Mouse (Mus musculus) lung, embryonic 14.5 days (tissue): ENCODE results near the gene Aoah. TPM values are rescaled to one million over a fixed set of nuclear protein-coding genes. Genes with fewer than 3 reads are reported as not detected.
A peak's percentile ranks its signal among the peaks of the same experiment; 100 is the strongest.

Experiments
- ATAC-seq: fragments of 200-750 bp; cut with Nextera tagmentation; 2 replicates; pipeline ENCODE4 v1.8.0; 2017; ENCODE audit warnings: mild to moderate bottlenecking, moderate TSS enrichment, moderate library complexity; ENCODE audit not compliant: insufficient read depth
- DNase-seq: peaks from one replicate; pipeline ENCODE4 v3.0.0-alpha.2; 2015
- H3K27ac ChIP-seq: fragments of 300-500 bp; sonication (generic); 2 replicates; pipeline ENCODE4 v1.5.1; 2014; ENCODE audit warnings: low read depth, mild to moderate bottlenecking, moderate library complexity
- H3K27me3 ChIP-seq: fragments of 300-500 bp; sonication (generic); 2 replicates; pipeline ENCODE4 v1.6.1; 2014; ENCODE audit warnings: low read length, control low read depth; ENCODE audit not compliant: insufficient read depth
- H3K36me3 ChIP-seq: fragments of 300-500 bp; sonication (generic); 2 replicates; pipeline ENCODE4 v1.6.1; 2014; ENCODE audit warnings: control low read depth; ENCODE audit not compliant: insufficient read depth
- H3K4me1 ChIP-seq: fragments of 300-500 bp; sonication (generic); 2 replicates; pipeline ENCODE4 v1.6.1; 2014; ENCODE audit warnings: antibody characterized with exemption, control low read depth; ENCODE audit not compliant: insufficient read depth
- H3K4me2 ChIP-seq: fragments of 300-500 bp; sonication (generic); 2 replicates; pipeline ENCODE4 v1.6.1; 2014; ENCODE audit warnings: mild to moderate bottlenecking
- H3K4me3 ChIP-seq: fragments of 300-500 bp; sonication (generic); 2 replicates; pipeline ENCODE4 v1.5.1; 2014; ENCODE audit warnings: low read depth, low read length
- H3K9ac ChIP-seq: fragments of 300-500 bp; sonication (generic); 2 replicates; pipeline ENCODE4 v1.6.1; 2014
- H3K9me3 ChIP-seq: fragments of 300-500 bp; sonication (generic); 2 replicates; pipeline ENCODE4 v1.6.1; 2016; ENCODE audit warnings: low read depth, low read length, control low read depth
- CTCF ChIP-seq: IDR thresholded peaks from 2 replicates; pipeline ENCODE4 v1.5.1; 2016; ENCODE audit warnings: antibody characterized with exemption, low read depth
- WGBS: fragments of 180-500 bp; shearing (Covaris S2); extraction: QIAGEN DNeasy Blood & Tissue Kit; methylation state at CpG from one replicate; pipeline ENCODE4 v1.1.7; 2014; 5-methylcytosine and 5-hydroxymethylcytosine counted together
- polyA plus RNA-seq: library from polyadenylated mRNA; unstranded; fragments of >200 nt; fragmentation: Nextera tagmentation; extraction: Ambion mirVana; gene quantifications from 2 replicates; pipeline ENCODE4 v1.2.1, GENCODE M21; 2014

The Aoah gene
- polyA plus RNA-seq, 1 experiment from 2014 or later = 0.75 TPM

DNA sequence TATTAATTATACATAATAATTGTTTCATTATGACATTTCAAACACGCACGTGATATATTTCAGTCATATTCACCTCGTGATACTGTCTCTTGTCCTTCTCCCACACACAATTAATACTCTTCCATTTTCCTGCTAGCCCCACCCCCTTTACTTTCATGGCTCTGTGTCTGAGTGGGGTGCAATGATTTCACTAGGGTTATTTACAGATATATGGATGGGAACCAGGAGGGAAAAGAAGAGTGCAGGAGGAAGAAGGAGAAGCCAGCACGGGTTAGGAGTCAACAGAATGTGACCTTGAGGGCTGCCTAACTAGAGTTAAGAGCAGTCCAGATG, 212.4 kb downstream of the Aoah start:
- H3K27ac ChIP-seq = no peak overlapping the region
- 66% methylated on average over 4 of the region's 4 CpGs for WGBS
- DNase-seq (no peak), ATAC-seq (no peak)
- no peak overlapping the region for H3K9ac ChIP-seq
- H3K27me3 ChIP-seq = no peaks in the 10 kb centered on the region
- H3K9me3 ChIP-seq = no peaks in the 10 kb centered on the region
- no peaks in the 10 kb centered on the region for H3K36me3 ChIP-seq
- H3K4me3 ChIP-seq = no peak overlapping the region
- H3K4me1 ChIP-seq = no peaks in the 10 kb centered on the region
- no peak overlapping the region for H3K4me2 ChIP-seq
- no peak for TF ChIP-seq CTCF

DNA sequence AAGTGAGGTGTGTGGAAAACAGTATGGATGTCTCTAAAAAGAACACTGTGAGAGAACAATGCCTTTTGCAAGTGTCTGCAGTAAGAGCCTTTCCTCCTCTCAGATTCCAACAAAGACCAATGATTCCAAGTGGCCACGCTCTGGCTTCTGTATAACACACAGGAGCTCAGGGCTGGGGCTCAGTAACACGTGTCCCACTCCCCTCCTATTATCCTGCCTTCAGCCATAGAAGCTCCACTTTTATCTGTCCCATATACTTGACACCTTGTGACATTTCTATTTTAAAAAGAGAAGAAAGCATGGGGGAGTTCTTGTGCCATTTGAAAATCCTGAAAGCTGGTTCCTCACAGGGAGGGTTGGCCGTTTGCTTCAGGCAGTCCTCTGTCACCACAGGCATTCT, 219.7 kb downstream of the Aoah start:
- Histone ChIP-seq H3K4me2 (no peak overlapping the region), H3K27ac (no peak overlapping the region), H3K36me3 (no peaks in the 10 kb centered on the region), H3K4me1 (no peaks in the 10 kb centered on the region), H3K27me3 (no peaks in the 10 kb centered on the region), H3K9ac (no peak overlapping the region), H3K4me3 (no peak overlapping the region), H3K9me3 (no peaks in the 10 kb centered on the region)
- WGBS = 59% methylated on average over 3 of the region's 3 CpGs
- no peak for TF ChIP-seq CTCF
- DNase-seq (no peak), ATAC-seq (no peak)

DNA sequence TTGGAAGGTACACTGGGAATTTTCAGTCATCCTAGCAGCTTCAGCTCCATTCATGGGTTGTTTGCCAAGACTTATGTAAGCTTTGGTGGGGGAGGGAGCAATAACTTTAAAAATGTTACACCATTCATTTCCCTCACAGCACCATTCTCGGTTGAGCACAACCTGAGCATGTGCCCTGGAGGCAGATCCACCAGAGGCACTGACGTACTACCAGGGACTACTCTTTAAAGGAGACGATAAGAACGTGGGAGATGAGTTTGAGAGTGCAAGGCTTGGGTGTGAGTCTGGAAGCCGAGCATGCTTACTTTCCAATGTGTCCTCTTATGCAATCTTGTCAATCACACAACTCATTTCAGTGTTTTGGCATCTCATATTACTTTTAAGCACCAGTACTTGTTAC, 230.9 kb downstream of the Aoah start:
- DNase-seq (no peak), ATAC-seq (no peak)
- Histone ChIP-seq H3K9me3 (no peaks in the 10 kb centered on the region), H3K4me3 (no peak overlapping the region), H3K4me1 (no peaks in the 10 kb centered on the region), H3K27me3 (no peaks in the 10 kb centered on the region), H3K36me3 (no peaks in the 10 kb centered on the region), H3K27ac (no peak overlapping the region), H3K9ac (no peak overlapping the region), H3K4me2 (no peak overlapping the region)
- WGBS = 72% methylated on average over 5 of the region's 5 CpGs
- TF ChIP-seq CTCF = no peak

DNA sequence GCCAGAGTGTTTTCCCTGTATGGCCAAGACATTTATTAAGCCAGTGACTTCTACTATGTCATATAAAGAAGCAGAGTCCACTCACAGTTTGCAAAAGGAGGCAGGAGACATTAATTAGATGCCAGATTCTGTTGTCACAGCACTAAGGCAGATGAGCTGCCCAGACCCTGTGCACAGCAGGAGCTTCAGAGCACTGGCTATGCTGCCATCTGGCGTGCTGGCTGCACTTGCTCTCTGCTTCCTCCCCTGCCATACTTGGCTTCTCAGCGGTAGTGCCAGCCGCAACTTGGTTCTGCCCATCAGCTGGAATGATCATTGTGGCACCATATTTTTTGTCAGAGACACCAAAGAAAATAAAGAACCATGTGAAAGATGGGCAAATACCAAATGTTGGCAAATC, 239.3 kb downstream of the Aoah start:
- H3K4me2 ChIP-seq = no peak overlapping the region
- no peaks in the 10 kb centered on the region for H3K36me3 ChIP-seq
- H3K9me3 ChIP-seq = no peaks in the 10 kb centered on the region
- no peak overlapping the region for H3K27ac ChIP-seq
- TF ChIP-seq CTCF = peak; percentile 21; the same call in 1 of the 2 replicates
- no peak overlapping the region for H3K9ac ChIP-seq
- H3K4me1 ChIP-seq = no peaks in the 10 kb centered on the region
- no peak overlapping the region for H3K4me3 ChIP-seq
- ATAC-seq (no peak), DNase-seq (no peak)
- H3K27me3 ChIP-seq = no peaks in the 10 kb centered on the region
- 56% methylated on average over 3 of the region's 3 CpGs for WGBS

DNA sequence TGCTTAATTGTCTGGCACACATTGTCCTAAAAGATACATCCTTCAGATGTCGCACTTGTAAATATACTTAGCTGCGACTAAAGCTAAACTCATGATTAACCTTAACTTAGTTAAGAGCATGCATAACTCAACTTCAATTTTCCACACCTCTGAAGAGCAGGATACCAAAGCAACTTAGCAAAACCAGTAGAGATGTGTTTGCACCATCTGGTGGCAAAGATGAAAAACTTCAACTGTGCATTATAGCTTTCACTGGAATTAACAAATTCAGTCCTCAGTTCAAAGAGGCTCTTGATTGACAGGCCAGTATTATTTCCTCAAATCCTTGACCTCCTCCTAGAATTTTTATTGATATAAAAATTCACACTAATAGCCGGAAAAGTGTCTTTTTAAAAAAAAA, 241.1 kb downstream of the Aoah start:
- H3K4me3 ChIP-seq = no peak overlapping the region
- H3K4me2 ChIP-seq = no peak overlapping the region
- H3K4me1 ChIP-seq = no peaks in the 10 kb centered on the region
- 72% methylated on average over 3 of the region's 3 CpGs for WGBS
- no peaks in the 10 kb centered on the region for H3K36me3 ChIP-seq
- H3K27ac ChIP-seq = no peak overlapping the region
- H3K9me3 ChIP-seq = no peaks in the 10 kb centered on the region
- peak; percentile 59 for TF ChIP-seq CTCF
- ATAC-seq = no peak
- DNase-seq = peak; percentile 39
- H3K9ac ChIP-seq = no peak overlapping the region
- H3K27me3 ChIP-seq = no peaks in the 10 kb centered on the region

DNA sequence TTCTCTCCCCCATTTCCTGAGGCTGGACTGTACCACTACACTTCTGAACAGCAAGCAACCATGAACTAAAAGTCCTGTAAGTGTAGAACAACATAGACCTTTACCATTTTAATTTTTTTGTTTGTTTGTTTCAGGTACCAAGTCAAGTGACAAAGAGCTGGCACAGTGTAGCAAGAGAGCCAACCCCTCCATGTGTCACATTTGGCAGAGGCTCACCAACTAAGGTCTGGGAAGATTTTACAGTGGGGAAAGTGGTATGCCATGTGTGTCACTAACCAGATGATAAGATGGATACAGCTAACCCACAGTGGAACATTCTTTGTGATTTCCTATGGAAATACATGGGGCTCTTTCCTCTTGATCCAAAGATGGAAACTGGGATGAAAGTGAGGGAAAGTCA, 242.1 kb downstream of the Aoah start:
- no peak overlapping the region for H3K9ac ChIP-seq
- no peaks in the 10 kb centered on the region for H3K27me3 ChIP-seq
- no peak for ATAC-seq
- H3K27ac ChIP-seq = no peak overlapping the region
- no peak overlapping the region for H3K4me2 ChIP-seq
- DNase-seq = no peak
- no peak overlapping the region for H3K4me3 ChIP-seq
- no peak for TF ChIP-seq CTCF
- no peaks in the 10 kb centered on the region for H3K4me1 ChIP-seq
- no peaks in the 10 kb centered on the region for H3K36me3 ChIP-seq
- no peaks in the 10 kb centered on the region for H3K9me3 ChIP-seq

DNA sequence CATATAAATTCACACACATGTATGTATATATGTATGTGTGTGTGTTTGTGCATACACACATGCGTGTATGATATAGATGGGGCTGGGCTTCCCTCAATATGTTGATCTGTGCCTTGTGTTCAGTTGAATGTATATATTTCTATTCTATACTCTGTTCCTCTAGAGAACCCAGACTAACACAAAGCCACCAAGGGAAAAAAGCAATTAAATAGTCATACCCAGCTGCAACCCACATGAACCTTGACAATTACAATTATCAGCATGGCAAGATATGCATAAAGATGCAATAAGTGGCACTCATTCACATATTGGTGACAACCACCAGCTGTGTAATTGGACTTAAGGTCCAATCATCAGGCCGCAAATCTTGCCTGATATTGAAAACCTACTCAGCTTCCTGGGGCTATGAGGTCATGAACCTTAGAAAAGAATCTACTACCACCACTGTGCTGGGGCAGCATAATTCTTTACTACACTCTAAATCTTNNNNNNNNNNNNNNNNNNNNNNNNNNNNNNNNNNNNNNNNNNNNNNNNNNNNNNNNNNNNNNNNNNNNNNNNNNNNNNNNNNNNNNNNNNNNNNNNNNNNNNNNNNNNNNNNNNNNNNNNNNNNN, 246.8 kb downstream of the Aoah start:
- no peaks in the 10 kb centered on the region for H3K36me3 ChIP-seq
- H3K27me3 ChIP-seq = no peaks in the 10 kb centered on the region
- ATAC-seq (no peak), DNase-seq (no peak)
- H3K9ac ChIP-seq = no peak overlapping the region
- no peak overlapping the region for H3K27ac ChIP-seq
- 89% methylated on average over 2 of the region's 2 CpGs for WGBS
- no peaks in the 10 kb centered on the region for H3K9me3 ChIP-seq
- H3K4me3 ChIP-seq = no peak overlapping the region
- no peaks in the 10 kb centered on the region for H3K4me1 ChIP-seq
- no peak overlapping the region for H3K4me2 ChIP-seq
- no peak for TF ChIP-seq CTCF

DNA sequence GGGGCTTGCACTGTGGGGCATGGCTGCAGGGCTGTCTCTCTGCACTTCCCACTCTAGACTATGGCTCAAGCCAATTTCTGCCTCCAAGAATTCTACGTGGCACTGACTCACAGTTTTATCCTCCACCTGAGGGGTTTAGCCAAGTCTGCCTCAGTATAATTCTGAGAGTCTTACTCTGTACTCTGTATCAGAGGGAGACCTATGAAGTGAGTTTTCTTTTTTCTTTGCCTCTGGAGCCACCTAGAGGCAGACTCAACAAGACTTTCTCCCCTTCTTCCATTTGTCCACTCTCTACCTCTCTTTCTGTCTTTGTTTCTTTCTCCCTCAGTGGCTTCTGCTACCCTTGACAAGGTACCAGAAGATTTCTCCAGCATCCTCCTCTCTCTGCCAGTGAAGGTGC, 256.2 kb downstream of the Aoah start:
- no peak overlapping the region for H3K27ac ChIP-seq
- no peak overlapping the region for H3K4me2 ChIP-seq
- ATAC-seq (no peak), DNase-seq (peak; percentile 53)
- no peak overlapping the region for H3K4me3 ChIP-seq
- peak; percentile 50 for TF ChIP-seq CTCF
- no peaks in the 10 kb centered on the region for H3K4me1 ChIP-seq
- no peaks in the 10 kb centered on the region for H3K9me3 ChIP-seq
- no peaks in the 10 kb centered on the region for H3K27me3 ChIP-seq
- H3K9ac ChIP-seq = no peak overlapping the region
- H3K36me3 ChIP-seq = no peaks in the 10 kb centered on the region
- 53% methylated on average over 1 of the region's 1 CpGs for WGBS
